Mouse (Mus musculus): ENCODE results near the gene Pou4f1. TPM values are rescaled to one million over a fixed set of nuclear protein-coding genes. Genes with fewer than 3 reads are reported as not detected.

Pou4f1 gene
- 0.09 and 0.14 TPM in 2 replicates for polyA plus RNA-seq (2021; fragmentation: Nextera tagmentation)
- long read RNA-seq, experiment 1, result 0 reads
- long read RNA-seq, experiment 2, result 0 reads

DNA sequence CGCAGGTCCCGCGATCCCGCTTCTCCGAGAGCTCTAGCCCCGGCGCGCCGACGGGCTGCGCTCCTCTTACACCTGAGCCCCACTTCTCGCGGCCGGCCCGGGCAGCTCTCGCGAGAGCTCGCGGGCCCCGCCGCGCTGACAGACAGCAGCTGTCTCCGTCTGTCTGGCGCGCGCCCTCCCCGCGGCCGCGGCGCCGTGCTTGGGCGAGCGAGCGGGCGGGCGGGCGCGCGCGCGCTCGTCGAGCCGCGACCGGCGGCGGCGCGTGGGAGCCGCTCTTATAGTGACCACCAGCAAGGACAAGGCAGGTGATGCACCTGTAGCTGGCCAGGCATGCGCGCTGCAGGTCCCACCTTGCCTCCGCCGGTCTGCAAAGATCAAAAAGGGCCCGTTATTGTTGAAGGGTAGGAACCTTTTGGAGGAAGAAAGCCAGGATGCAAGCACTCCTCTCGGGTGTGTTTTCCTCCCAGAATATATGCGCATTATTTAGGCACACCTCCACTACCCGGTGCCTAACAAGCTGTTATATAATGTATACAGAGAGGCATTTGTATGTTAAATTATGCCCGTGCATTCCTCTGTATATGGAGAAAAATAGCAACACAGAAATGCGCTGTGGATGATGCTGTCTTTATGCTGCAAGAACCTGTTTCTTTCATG lies at the start of gene Pou4f1:
TSS of gene Pou4f1 (minus strand) at position 34 of the 657 bp plus-strand sequence.

Other genes starting within 250 kb of the Pou4f1 start
- gene Rnf219, start 54.6 kb upstream of the Pou4f1 start, polyA plus RNA-seq (2021; fragmentation: Nextera tagmentation), result 10.3 and 10.9 TPM in 2 replicates

Measured in left cerebral cortex, adult 6 months (tissue).